Mouse (Mus musculus) spleen, adult 2 months (tissue): ENCODE measurements at regions not wholly inside any gene's neighbourhood (a gene's known extent, or its start where the extent isn't known, plus 50 kb on each side); places are given as distances from the start of the nearest gene placed in this dataset.

Source experiments
- DNase-seq, 2 experiments: peaks; one replicate each; pipeline versions ENCODE4 v3.0.0 to v3.0.0-alpha.2; 2012 to 2021; ENCODE audit warnings: low spot score in 2 of 2, low read depth in 1 of 2
- H3K27ac ChIP-seq: fragments of 200-500 bp; 2 replicates; pipeline ENCODE4 v1.5.1; 2012; ENCODE audit warnings: low read length, inconsistent platforms; ENCODE audit not compliant: insufficient read depth
- H3K27me3 ChIP-seq: fragments of 200-500 bp; 2 replicates; pipeline ENCODE4 v1.6.1; 2012; ENCODE audit warnings: mild to moderate bottlenecking, moderate library complexity, low read length, inconsistent platforms; ENCODE audit not compliant: control insufficient read depth, insufficient read depth
- H3K36me3 ChIP-seq: fragments of 200-500 bp; 2 replicates; pipeline ENCODE4 v1.6.1; 2012; ENCODE audit warnings: mild to moderate bottlenecking, low read length, inconsistent platforms; ENCODE audit not compliant: control insufficient read depth, insufficient read depth
- H3K4me1 ChIP-seq: fragments of 200-500 bp; 2 replicates; pipeline ENCODE4 v1.6.1; 2011; ENCODE audit warnings: inconsistent platforms; ENCODE audit not compliant: control insufficient read depth, insufficient read depth, insufficient read length
- H3K4me3 ChIP-seq: fragments of 200-500 bp; 2 replicates; pipeline ENCODE4 v1.5.1; 2011; ENCODE audit warnings: mild to moderate bottlenecking, inconsistent platforms; ENCODE audit not compliant: insufficient read depth, insufficient read length; ENCODE audit errors: extremely low read depth
- CTCF ChIP-seq: fragments of 200-500 bp; IDR thresholded peaks from 2 replicates; pipeline ENCODE4 v1.5.1; 2011; ENCODE audit warnings: mild to moderate bottlenecking, inconsistent platforms; ENCODE audit not compliant: insufficient read depth, insufficient read length, insufficient replicate concordance; ENCODE audit errors: extremely low read depth
- POLR2A ChIP-seq: fragments of 200-500 bp; IDR thresholded peaks from 2 replicates; pipeline ENCODE4 v1.6.1; 2011; ENCODE audit warnings: low read depth, low read length, inconsistent platforms
- WGBS: fragments of 180-500 bp; shearing (Covaris S2); methylation state at CpG from one replicate; pipeline ENCODE4 v1.1.7; 2018; 5-methylcytosine and 5-hydroxymethylcytosine counted together

- H3K27ac ChIP-seq = no peak overlapping the region
- H3K4me3 ChIP-seq = no peak overlapping the region
- no peaks in the 10 kb centered on the region for H3K27me3 ChIP-seq
- 46% methylated on average over 1 of the region's 1 CpGs for WGBS
- no peak for DNase-seq
- no peak for TF ChIP-seq POLR2A
- no peak for TF ChIP-seq CTCF
- H3K36me3 ChIP-seq = no peaks in the 10 kb centered on the region
- no peaks in the 10 kb centered on the region for H3K4me1 ChIP-seq
Observed at GRCm38 (mm10) chr13:43852888-43853287, 68.3 kb downstream of the Cd83 start.

- 94% methylated on average over 2 of the region's 2 CpGs for WGBS
- no peak for DNase-seq
- H3K4me3 ChIP-seq = no peak overlapping the region
- TF ChIP-seq CTCF (no peak), POLR2A (no peak)
- no peaks in the 10 kb centered on the region for H3K4me1 ChIP-seq
- H3K27ac ChIP-seq = no peak overlapping the region
- H3K36me3 ChIP-seq = no peaks in the 10 kb centered on the region
- H3K27me3 ChIP-seq = no peaks in the 10 kb centered on the region
Observed at GRCm38 (mm10) chr13:43854973-43855372, 70.4 kb downstream of the Cd83 start.

- DNase-seq = no peak
- H3K27ac ChIP-seq = no peak overlapping the region
- TF ChIP-seq POLR2A (no peak), CTCF (no peak)
Observed at GRCm38 (mm10) chr13:43860932-43861331, 76.4 kb downstream of the Cd83 start.

GRCm38 (mm10) chr13:43861424-43861823 is 76.8 kb downstream of the Cd83 start:
- H3K4me3 ChIP-seq = no peak overlapping the region
- no peaks in the 10 kb centered on the region for H3K36me3 ChIP-seq
- 86% methylated on average over 7 of the region's 7 CpGs for WGBS
- H3K27ac ChIP-seq = no peak overlapping the region
- no peak for DNase-seq
- H3K27me3 ChIP-seq = no peaks in the 10 kb centered on the region
- H3K4me1 ChIP-seq = peaks cover 9% of the 10 kb centered on the region
- TF ChIP-seq CTCF (no peak), POLR2A (no peak)

More at GRCm38 (mm10) chr13:43860932-43861331, 76.4 kb downstream of the Cd83 start:
- Histone ChIP-seq H3K36me3 (no peaks in the 10 kb centered on the region), H3K4me3 (no peak overlapping the region), H3K4me1 (peaks cover 9% of the 10 kb centered on the region), H3K27me3 (no peaks in the 10 kb centered on the region)
- WGBS = 86% methylated on average over 4 of the region's 4 CpGs

GRCm38 (mm10) chr13:43862056-43862455 is 77.5 kb downstream of the Cd83 start:
- Histone ChIP-seq H3K4me1 (peaks cover 9% of the 10 kb centered on the region), H3K4me3 (no peak overlapping the region), H3K27me3 (no peaks in the 10 kb centered on the region), H3K36me3 (no peaks in the 10 kb centered on the region), H3K27ac (no peak overlapping the region)
- no peak for TF ChIP-seq POLR2A
- WGBS = 89% methylated on average over 5 of the region's 5 CpGs
- no peak for DNase-seq

- TF ChIP-seq CTCF (no peak), POLR2A (no peak)
- DNase-seq = no peak
- H3K27me3 ChIP-seq = no peaks in the 10 kb centered on the region
- no peak overlapping the region for H3K27ac ChIP-seq
- no peaks in the 10 kb centered on the region for H3K36me3 ChIP-seq
- WGBS = 84% methylated on average over 6 of the region's 6 CpGs
- no peak overlapping the region for H3K4me3 ChIP-seq
- peaks cover 9% of the 10 kb centered on the region for H3K4me1 ChIP-seq
Observed at GRCm38 (mm10) chr13:43862586-43862985, 78.0 kb downstream of the Cd83 start.

- TF ChIP-seq CTCF (no peak), POLR2A (no peak)
- Histone ChIP-seq H3K4me1 (peaks cover 9% of the 10 kb centered on the region), H3K4me3 (no peak overlapping the region), H3K36me3 (no peaks in the 10 kb centered on the region), H3K27ac (no peak overlapping the region), H3K27me3 (no peaks in the 10 kb centered on the region)
- WGBS = 87% methylated on average over 7 of the region's 7 CpGs
- no peak for DNase-seq
Observed at GRCm38 (mm10) chr13:43863581-43864100, 79.1 kb downstream of the Cd83 start.
